Mouse (Mus musculus) megakaryocyte, embryonic 14.5 days (primary cell): ENCODE results near the gene Gtsf1.
"Not testable (repeated sequence)": the region's sequence is repeated elsewhere in the genome, so short reads cannot be mapped to it uniquely, and the experiment has no call there.

ENCODE experiments used
- FLI1 ChIP-seq: IDR thresholded peaks from 2 replicates; pipeline ENCODE4 v1.6.1; 2012; ENCODE audit warnings: low read length, inconsistent platforms, mixed read lengths
- GATA1 ChIP-seq: IDR thresholded peaks from 3 replicates; pipeline ENCODE4 v1.6.1; 2012; ENCODE audit warnings: mixed read lengths, low read length, inconsistent platforms, borderline replicate concordance

- TF ChIP-seq GATA1, FLI1: not testable (repeated sequence)
Measured at GRCm38 (mm10) chr15:103445966-103446365, 15.7 kb upstream of the Gtsf1 start.
